Mouse (Mus musculus): ENCODE results near the gene Clec12b. TPM values are rescaled to one million over a fixed set of nuclear protein-coding genes. Genes with fewer than 3 reads are reported as not detected.

Clec12b gene
- total RNA-seq, 2 experiments from 2014 or later: 0.22 to 0.31 TPM

Other genes with a start within 250 kb of the Clec12b start
- gene Clec2d, start 205.3 kb downstream of the Clec12b start, total RNA-seq (2021): 10 to 100 TPM; 36.3 to 40.3 TPM
- under 1 TPM in 1 of 2 experiments, not detected in 1; 0.34 TPM for gene Cd69, start 110.4 kb downstream of the Clec12b start, total RNA-seq (2021)
- not detected for gene 4922502D21Rik, start 54.1 kb downstream of the Clec12b start, total RNA-seq (2021)
- 1 to 10 TPM; 1.1 TPM for gene Clec12a, start 43.2 kb downstream of the Clec12b start, total RNA-seq (2021)
- 1 to 10 TPM in 1 of 2 experiments, under 1 TPM in 1; 0.81 to 2.2 TPM for gene Clec1b, start 11.4 kb upstream of the Clec12b start, total RNA-seq (2021)
- under 1 TPM in 1 of 2 experiments, not detected in 1; 0.28 TPM for gene Clec9a, start 23.0 kb upstream of the Clec12b start, total RNA-seq (2021)
- 10 to 100 TPM; 10.2 to 11.3 TPM for gene Clec1a, start 66.1 kb upstream of the Clec12b start, total RNA-seq (2021)
- under 1 TPM; 0.06 to 0.47 TPM for gene Olr1, start 121.3 kb upstream of the Clec12b start, total RNA-seq (2021)
- not detected for gene Tmem52b, start 126.7 kb upstream of the Clec12b start, total RNA-seq (2021)
- 100 to 1,000 TPM in 1 of 2 experiments, 10 to 100 TPM in 1; 97.1 to 107 TPM for gene Gabarapl1, start 147.3 kb upstream of the Clec12b start, total RNA-seq (2021)
- gene Klre1, start 192.0 kb upstream of the Clec12b start, total RNA-seq (2021): not detected
- gene Klrd1, start 205.9 kb upstream of the Clec12b start, total RNA-seq (2021): not detected
- under 1 TPM in 1 of 2 experiments, not detected in 1; 0.25 TPM for gene Klrk1, start 238.0 kb upstream of the Clec12b start, total RNA-seq (2021)